Mouse (Mus musculus) kidney, embryonic 16.5 days (tissue): ENCODE data around the gene Dgcr8. TPM values are rescaled to one million over a fixed set of nuclear protein-coding genes. Genes with fewer than 3 reads are reported as not detected.
A peak's percentile ranks its signal among the peaks of the same experiment; 100 is the strongest.
"Not testable (repeated sequence)": the region's sequence is repeated elsewhere in the genome, so short reads cannot be mapped to it uniquely, and the experiment has no call there.

ENCODE experiments used
- ATAC-seq: fragments of 200-750 bp; cut with Nextera tagmentation; 2 replicates; pipeline ENCODE4 v1.8.0; 2017; ENCODE audit warnings: moderate TSS enrichment; ENCODE audit not compliant: low FRiP score, low TSS enrichment
- H3K27ac ChIP-seq: fragments of 300-500 bp; sonication (generic); 2 replicates; pipeline ENCODE4 v1.5.1; 2014; ENCODE audit warnings: low read length
- H3K27me3 ChIP-seq: fragments of 300-500 bp; sonication (generic); 2 replicates; pipeline ENCODE4 v1.6.1; 2014; ENCODE audit warnings: low read length, control low read depth, mixed read lengths; ENCODE audit not compliant: insufficient read depth
- H3K36me3 ChIP-seq: fragments of 300-500 bp; sonication (generic); 2 replicates; pipeline ENCODE4 v1.6.1; 2014; ENCODE audit warnings: low read length, control low read depth, mixed read lengths; ENCODE audit not compliant: insufficient read depth
- H3K4me1 ChIP-seq: fragments of 300-500 bp; sonication (generic); 2 replicates; pipeline ENCODE4 v1.6.1; 2014; ENCODE audit warnings: low read length, control low read depth, mixed read lengths; ENCODE audit not compliant: insufficient read depth
- H3K4me2 ChIP-seq: fragments of 300-500 bp; sonication (generic); replicated peaks from 2 replicates; pipeline ENCODE4 v1.6.1; 2014; ENCODE audit warnings: low read depth, low read length
- H3K4me3 ChIP-seq: fragments of 300-500 bp; sonication (generic); 2 replicates; pipeline ENCODE4 v1.5.1; 2014; ENCODE audit warnings: mild to moderate bottlenecking, low read length
- H3K9ac ChIP-seq: fragments of 300-500 bp; sonication (generic); replicated peaks from 2 replicates; pipeline ENCODE4 v1.6.1; 2014; ENCODE audit warnings: low read length
- H3K9me3 ChIP-seq: fragments of 300-500 bp; sonication (generic); 2 replicates; pipeline ENCODE4 v1.6.1; 2016; ENCODE audit warnings: low read length, control low read depth
- WGBS: fragments of 180-500 bp; shearing (Covaris S2); extraction: QIAGEN DNeasy Blood & Tissue Kit; methylation state at CpG from one replicate; pipeline ENCODE4 v1.1.7; 2014; 5-methylcytosine and 5-hydroxymethylcytosine counted together
- polyA plus RNA-seq: library from polyadenylated mRNA; unstranded; fragments of >200 nt; fragmentation: Nextera tagmentation; extraction: Ambion mirVana; gene quantifications from 2 replicates; pipeline ENCODE4 v1.2.1, GENCODE M21; 2015

The Dgcr8 gene
- polyA plus RNA-seq, 1 experiment from 2014 or later: 33.9 TPM

DNA sequence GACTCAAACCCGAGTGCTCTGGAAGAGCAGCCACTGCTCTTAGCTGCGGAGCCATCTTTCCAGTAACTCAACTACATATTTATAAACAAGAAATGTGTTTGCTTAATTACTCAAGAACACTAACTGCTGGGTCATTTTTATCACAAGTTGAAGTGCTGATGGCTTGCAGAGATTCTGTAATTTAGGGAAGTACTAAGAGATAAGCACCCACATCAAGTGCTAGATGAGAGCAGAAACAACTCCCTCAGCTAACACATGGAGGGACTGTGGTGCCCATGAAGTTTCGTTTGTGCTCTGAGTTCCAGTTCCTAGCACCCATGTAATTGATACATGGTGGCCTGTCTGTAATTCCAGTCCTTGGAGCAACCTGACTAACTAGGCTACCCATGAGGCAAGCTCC is 29.9 kb upstream of the Dgcr8 start:
- Histone ChIP-seq H3K4me2 (no peak overlapping the region), H3K27me3 (no peaks in the 10 kb centered on the region), H3K36me3 (no peaks in the 10 kb centered on the region), H3K27ac (no peak overlapping the region), H3K9ac (no peak overlapping the region), H3K4me1 (no peaks in the 10 kb centered on the region), H3K9me3 (no peaks in the 10 kb centered on the region), H3K4me3 (no peak overlapping the region)
- 84% methylated on average over 3 of the region's 3 CpGs for WGBS
- ATAC-seq: no peak

DNA sequence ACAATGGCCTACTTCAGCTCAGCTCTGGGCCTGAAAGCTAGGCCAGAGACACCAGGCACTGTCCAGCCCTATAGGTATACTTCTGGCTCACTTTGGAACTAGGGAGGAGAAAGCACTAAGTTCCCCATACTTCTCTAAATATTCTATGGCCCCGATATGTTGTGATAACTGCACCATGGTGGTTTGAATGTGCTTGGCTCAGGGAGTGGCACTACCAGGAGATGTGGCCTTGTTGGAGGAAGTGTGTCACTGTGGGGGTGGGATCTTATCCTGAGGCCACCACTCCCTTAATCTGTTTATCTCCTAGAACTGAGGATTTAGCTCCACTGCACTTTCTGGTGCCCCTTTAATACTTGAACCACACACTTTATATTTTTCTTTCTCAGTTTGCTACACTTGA is 19.1 kb upstream of the Dgcr8 start:
- Histone ChIP-seq H3K9ac (no peak overlapping the region), H3K4me1 (no peaks in the 10 kb centered on the region), H3K36me3 (no peaks in the 10 kb centered on the region), H3K27ac (no peak overlapping the region), H3K4me2 (no peak overlapping the region), H3K9me3 (no peaks in the 10 kb centered on the region), H3K4me3 (no peak overlapping the region), H3K27me3 (no peaks in the 10 kb centered on the region)
- WGBS: 91% methylated on average over 1 of the region's 1 CpGs
- no peak for ATAC-seq

DNA sequence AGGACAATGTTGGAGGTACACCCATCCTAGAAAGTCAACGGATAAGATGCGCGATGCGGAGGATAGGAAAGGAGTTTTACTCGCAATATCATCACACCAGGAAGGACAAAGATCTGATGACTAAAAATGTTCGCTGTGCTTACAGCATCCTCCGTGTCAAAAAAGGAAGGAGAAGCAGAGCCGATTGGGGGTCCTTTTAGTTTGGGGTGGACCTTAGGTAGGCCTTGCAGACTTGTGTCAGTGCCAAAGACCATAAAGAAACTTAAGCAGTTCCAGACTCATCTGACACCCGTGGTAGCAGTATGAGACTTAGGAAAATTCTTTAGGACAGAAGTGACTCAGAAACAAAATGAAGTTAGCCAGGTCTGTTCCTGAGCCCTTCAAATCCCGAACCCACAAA is 568 bp upstream of the Dgcr8 start:
- H3K27me3 ChIP-seq, H3K9me3 ChIP-seq, ATAC-seq, H3K27ac ChIP-seq, H3K36me3 ChIP-seq: not testable (repeated sequence)
- H3K4me3 ChIP-seq: peak overlapping the region; percentile 91
- peak overlapping the region; percentile 54 for H3K9ac ChIP-seq
- 6% methylated on average over 7 of the region's 10 CpGs for WGBS
- H3K4me2 ChIP-seq: peak overlapping the region; percentile 48
- peaks cover 25% of the 10 kb centered on the region for H3K4me1 ChIP-seq

GRCm38 (mm10) chr16:18288581-18289061 is 425 bp downstream of the Dgcr8 start:
- H3K27me3 ChIP-seq: no peaks in the 10 kb centered on the region
- H3K4me2 ChIP-seq: peak overlapping the region; percentile 64
- peak; percentile 90 for ATAC-seq
- peaks cover 17% of the 10 kb centered on the region for H3K36me3 ChIP-seq
- H3K4me1 ChIP-seq: peaks cover 25% of the 10 kb centered on the region
- no peaks in the 10 kb centered on the region for H3K9me3 ChIP-seq
- peak overlapping the region; percentile 99 for H3K9ac ChIP-seq
- under 1% methylated on average over 19 of the region's 31 CpGs for whole genome bisulfite sequencing
- peak overlapping the region; percentile 92 for H3K27ac ChIP-seq
- peak overlapping the region; percentile 91 for H3K4me3 ChIP-seq

GRCm38 (mm10) chr16:18288166-18288565 is 880 bp downstream of the Dgcr8 start:
- H3K9me3 ChIP-seq: no peaks in the 10 kb centered on the region
- peaks cover 25% of the 10 kb centered on the region for H3K4me1 ChIP-seq
- peaks cover 21% of the 10 kb centered on the region for H3K36me3 ChIP-seq
- no peak for ATAC-seq
- peak overlapping the region; percentile 64 for H3K4me2 ChIP-seq
- peak overlapping the region; percentile 91 for H3K4me3 ChIP-seq
- H3K9ac ChIP-seq: peak overlapping the region; percentile 99
- H3K27me3 ChIP-seq: no peaks in the 10 kb centered on the region
- H3K27ac ChIP-seq: peak overlapping the region; percentile 92
- 0% methylated on average over 4 of the region's 4 CpGs for WGBS

- Histone ChIP-seq H3K4me3 (no peak overlapping the region), H3K4me2 (no peak overlapping the region), H3K4me1 (no peaks in the 10 kb centered on the region), H3K36me3 (peaks cover 80% of the 10 kb centered on the region), H3K9me3 (no peaks in the 10 kb centered on the region), H3K27me3 (no peaks in the 10 kb centered on the region), H3K27ac (no peak overlapping the region), H3K9ac (no peak overlapping the region)
- 85% methylated on average over 2 of the region's 2 CpGs for WGBS
- no peak for ATAC-seq
Measured at GRCm38 (mm10) chr16:18275166-18275565, 13.9 kb downstream of the Dgcr8 start.

- H3K9me3 ChIP-seq: no peaks in the 10 kb centered on the region
- no peaks in the 10 kb centered on the region for H3K4me1 ChIP-seq
- no peak overlapping the region for H3K4me2 ChIP-seq
- peaks cover 69% of the 10 kb centered on the region for H3K36me3 ChIP-seq
- H3K4me3 ChIP-seq: no peak overlapping the region
- 87% methylated on average over 5 of the region's 5 CpGs for WGBS
- H3K27ac ChIP-seq: no peak overlapping the region
- ATAC-seq: no peak
- no peak overlapping the region for H3K9ac ChIP-seq
- H3K27me3 ChIP-seq: no peaks in the 10 kb centered on the region
Measured at GRCm38 (mm10) chr16:18268182-18268581, 20.9 kb downstream of the Dgcr8 start.

- H3K27me3 ChIP-seq: no peaks in the 10 kb centered on the region
- H3K4me3 ChIP-seq: no peak overlapping the region
- H3K27ac ChIP-seq: no peak overlapping the region
- no peak for ATAC-seq
- H3K36me3 ChIP-seq: peaks cover 56% of the 10 kb centered on the region
- no peak overlapping the region for H3K9ac ChIP-seq
- 77% methylated on average over 2 of the region's 2 CpGs for WGBS
- no peaks in the 10 kb centered on the region for H3K4me1 ChIP-seq
- no peak overlapping the region for H3K4me2 ChIP-seq
- no peaks in the 10 kb centered on the region for H3K9me3 ChIP-seq
Measured at GRCm38 (mm10) chr16:18265024-18265423, 24.0 kb downstream of the Dgcr8 start.

DNA sequence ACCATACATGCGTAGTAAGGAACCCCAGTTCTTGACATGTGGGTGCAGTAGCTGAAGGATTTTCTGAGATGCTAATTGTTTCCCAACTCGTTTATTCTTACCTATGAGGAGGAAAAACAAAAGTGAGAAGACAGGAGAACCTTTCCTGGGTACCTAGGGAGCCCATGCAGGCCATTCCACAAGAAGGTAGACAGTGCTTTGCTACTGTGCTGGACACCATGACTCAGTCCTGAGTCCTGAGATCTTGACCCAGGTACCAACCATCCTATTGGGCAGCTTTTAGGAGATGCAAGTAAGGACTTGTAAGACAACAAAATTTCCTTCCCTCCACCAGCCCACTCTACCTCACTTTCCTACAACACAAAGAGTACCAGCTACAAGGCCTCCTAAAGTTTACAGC is 30.8 kb downstream of the Dgcr8 start, which contains the start of gene Gm49776:
Gene Gm49776, minus strand, starts transcription at position 101 of the 400 bp plus-strand sequence.
- H3K4me3 ChIP-seq: no peak within 1 kb of the TSS
- 90% methylated on average over 2 of the region's 2 CpGs for WGBS

DNA sequence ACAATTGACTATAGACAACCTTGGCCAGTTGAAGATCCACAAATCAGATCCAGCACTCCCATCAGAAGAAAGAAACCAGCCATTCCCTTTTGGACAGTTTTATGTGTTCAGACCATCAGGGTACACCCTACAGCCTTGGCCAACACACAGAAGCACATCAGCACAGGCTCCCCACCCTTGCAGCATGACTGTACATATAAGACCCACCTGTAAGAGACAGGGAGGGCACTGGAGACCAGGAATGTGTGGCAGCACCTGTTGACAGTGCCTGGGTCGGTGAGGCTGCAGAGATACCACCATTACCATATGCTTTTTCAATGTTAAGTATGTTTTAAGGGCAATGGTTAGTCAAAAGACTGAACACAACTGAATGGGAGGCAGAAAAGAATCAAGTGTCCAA is 35.2 kb downstream of the Dgcr8 start:
- 93% methylated on average over 1 of the region's 1 CpGs for WGBS
- Histone ChIP-seq H3K4me1 (peaks cover 18% of the 10 kb centered on the region), H3K9me3 (no peaks in the 10 kb centered on the region), H3K9ac (no peak overlapping the region), H3K4me2 (no peak overlapping the region), H3K27ac (no peak overlapping the region), H3K36me3 (peaks cover 70% of the 10 kb centered on the region), H3K4me3 (no peak overlapping the region), H3K27me3 (no peaks in the 10 kb centered on the region)
- no peak for ATAC-seq

More for the DNA sequence above, 30.8 kb downstream of the Dgcr8 start, which contains the start of gene Gm49776:
- Histone ChIP-seq H3K27me3 (no peaks in the 10 kb centered on the region), H3K9me3 (no peaks in the 10 kb centered on the region), H3K9ac (no peak within 1 kb of the TSS), H3K36me3 (peaks cover 70% of the 10 kb centered on the region), H3K4me1 (no peaks in the 10 kb centered on the region), H3K27ac (no peak within 1 kb of the TSS), H3K4me2 (no peak within 1 kb of the TSS)
- ATAC-seq: no peak
